Mouse (Mus musculus): ENCODE results near the gene Rnf5. TPM values are rescaled to one million over a fixed set of nuclear protein-coding genes. Genes with fewer than 3 reads are reported as not detected.
A peak's percentile ranks its signal among the peaks of the same experiment; 100 is the strongest.

Rnf5 gene
- 10 to 100 TPM; 71.4 to 76.3 TPM for total RNA-seq (2021)

- intact Hi-C loops (cut with DNase I), result no loop called here
- DNase-seq (ENCODE audit: low spot score in 2 of 2), result peak; percentile 99 to 100
Measured at GRCm38 (mm10) chr17:34603375-34604060, at the start of gene Rnf5. Rnf5 (minus strand) TSS chr17:34603690.

GRCm38 (mm10) chr17:34652985-34653384 lies 49.5 kb upstream of the Rnf5 start:
- no peak for DNase-seq (ENCODE audit: low spot score in 2 of 2)
- intact Hi-C loops (cut with DNase I), result loop anchor here (5.0 kb wide), 1 partner anchor 159 kb away; no protein-coding TSS in a partner anchor

GRCm38 (mm10) chr17:34652546-34652945 lies 49.1 kb upstream of the Rnf5 start:
- no peak for DNase-seq (ENCODE audit: low spot score in 2 of 2)
- intact Hi-C loops (cut with DNase I), result loop anchor here (5.0 kb wide), 1 partner anchor 160 kb away; no protein-coding TSS in a partner anchor

DNA sequence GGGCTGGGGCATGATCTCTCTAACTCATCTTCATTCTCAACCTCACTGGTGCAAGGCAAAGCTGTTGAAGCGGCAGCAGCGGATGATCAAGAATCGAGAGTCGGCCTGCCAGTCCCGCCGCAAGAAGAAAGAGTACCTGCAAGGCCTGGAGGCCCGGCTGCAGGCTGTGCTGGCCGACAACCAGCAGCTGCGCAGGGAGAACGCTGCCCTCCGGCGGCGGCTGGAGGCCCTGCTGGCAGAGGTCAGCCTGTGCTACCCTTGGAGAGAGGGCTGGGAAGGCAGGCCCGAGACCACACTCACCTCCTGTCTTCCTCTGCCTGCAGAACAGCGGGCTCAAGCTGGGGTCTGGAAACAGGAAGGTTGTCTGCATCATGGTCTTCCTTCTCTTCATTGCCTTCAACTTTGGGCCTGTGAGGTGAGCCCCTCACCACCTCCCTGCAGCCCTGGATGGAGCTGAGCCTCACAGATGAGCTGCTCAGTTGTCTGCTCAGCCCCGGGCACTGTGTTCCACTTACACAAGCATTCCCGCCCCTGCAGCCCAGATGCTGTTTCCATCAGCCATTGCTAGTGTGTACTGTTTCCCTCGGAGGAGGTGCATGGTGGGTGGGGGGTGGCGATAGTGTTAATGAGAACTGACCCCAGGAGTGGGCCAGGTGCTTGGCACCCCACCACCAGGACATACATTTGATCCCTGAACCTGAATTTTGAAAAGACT lies 48.2 kb upstream of the Rnf5 start:
- no peak for DNase-seq (ENCODE audit: low spot score in 2 of 2)
- intact Hi-C loops (cut with DNase I), result loop anchor here (5.0 kb wide), 1 partner anchor 161 kb away; no protein-coding TSS in a partner anchor

GRCm38 (mm10) chr17:34650781-34651180 lies 47.3 kb upstream of the Rnf5 start:
- intact Hi-C loops (cut with DNase I), result loop anchor here (5.0 kb wide), 1 partner anchor 162 kb away; no protein-coding TSS in a partner anchor
- DNase-seq (ENCODE audit: low spot score in 2 of 2), result no peak

DNA sequence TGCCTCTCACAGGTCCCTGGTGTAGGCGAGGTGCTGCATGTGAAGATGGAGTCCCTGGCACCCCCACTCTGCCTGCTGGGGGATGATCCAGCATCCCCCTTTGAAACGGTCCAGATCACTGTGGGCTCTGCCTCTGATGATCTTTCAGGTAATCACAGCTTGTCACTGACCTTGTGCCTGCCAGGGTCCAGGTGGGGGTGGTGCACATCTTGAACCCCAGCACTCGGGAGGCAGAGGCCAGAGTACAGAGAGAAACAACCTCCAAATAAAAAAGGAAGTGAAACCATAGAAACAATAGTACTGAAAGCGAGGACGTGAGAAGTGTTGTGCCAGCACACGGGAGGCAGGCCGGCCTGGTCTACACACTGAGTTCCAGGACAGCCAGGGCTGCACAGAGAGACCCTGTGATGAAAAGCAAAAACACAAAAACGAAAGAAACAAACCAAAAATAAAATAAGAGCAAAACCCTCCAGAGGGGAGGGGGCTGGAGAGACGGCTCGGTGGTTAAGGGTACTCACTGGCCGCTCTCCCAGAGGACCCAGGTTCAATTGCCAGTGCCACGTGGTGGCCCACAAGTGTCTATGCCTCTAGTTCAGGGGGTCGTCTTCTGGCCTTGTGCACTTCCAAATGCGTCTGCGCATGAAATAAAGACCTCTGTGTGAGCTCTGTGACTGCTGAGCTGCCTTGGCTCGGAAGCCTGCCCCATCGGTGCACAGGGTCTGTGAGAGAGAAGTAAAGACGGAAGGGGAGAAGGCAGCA lies 45.8 kb upstream of the Rnf5 start:
- no peak for DNase-seq (ENCODE audit: low spot score in 2 of 2)
- intact Hi-C loops (cut with DNase I), result no loop called here

GRCm38 (mm10) chr17:34648141-34648890 lies 44.8 kb upstream of the Rnf5 start:
- intact Hi-C loops (cut with DNase I), result no loop called here

GRCm38 (mm10) chr17:34646906-34647787 lies 43.7 kb upstream of the Rnf5 start, which contains the start of gene Atf6b:
Atf6b (plus strand) TSS chr17:34647146.
- intact Hi-C loops (cut with DNase I), result no loop called here

More at GRCm38 (mm10) chr17:34648141-34648890, 44.8 kb upstream of the Rnf5 start:
- DNase-seq (ENCODE audit: low spot score in 2 of 2), result no peak

GRCm38 (mm10) chr17:34645831-34646511 lies 42.5 kb upstream of the Rnf5 start:
- peak in 1 of 2 experiments; percentile 4 for DNase-seq (ENCODE audit: low spot score in 2 of 2)
- intact Hi-C loops (cut with DNase I), result no loop called here

More at GRCm38 (mm10) chr17:34646906-34647787, 43.7 kb upstream of the Rnf5 start, which contains the start of gene Atf6b:
- peak; percentile 98 to 99 for DNase-seq (ENCODE audit: low spot score in 2 of 2)

DNA sequence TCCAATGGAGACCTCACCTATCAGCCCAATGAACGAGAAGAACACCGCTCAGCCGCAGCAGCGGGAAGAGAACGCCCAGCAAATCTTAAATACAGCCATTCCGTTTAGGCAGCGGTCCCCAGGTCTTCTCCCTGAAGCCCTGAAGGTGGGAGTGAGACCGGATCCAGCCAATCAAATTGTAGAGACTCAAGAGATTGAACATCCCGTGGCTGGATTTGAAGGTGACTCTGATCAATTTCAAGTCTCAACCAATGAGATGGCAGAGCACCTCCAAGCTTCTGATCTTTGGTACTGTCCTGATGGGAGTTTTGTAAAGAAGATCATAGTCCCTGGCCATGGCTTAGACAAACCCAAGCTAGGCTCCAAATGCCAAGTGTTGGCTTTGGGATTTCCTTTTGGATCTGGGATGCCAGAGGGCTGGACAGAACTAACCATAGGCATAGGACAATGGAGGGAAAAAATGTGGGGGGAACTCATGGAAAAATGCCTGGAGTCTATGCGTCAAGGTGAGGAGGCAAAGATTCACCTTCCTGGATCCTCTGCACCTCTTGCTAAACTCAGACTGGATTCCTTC lies 41.9 kb upstream of the Rnf5 start:
- peak in 1 of 2 experiments; percentile 2 for DNase-seq (ENCODE audit: low spot score in 2 of 2)
- intact Hi-C loops (cut with DNase I), result no loop called here

DNA sequence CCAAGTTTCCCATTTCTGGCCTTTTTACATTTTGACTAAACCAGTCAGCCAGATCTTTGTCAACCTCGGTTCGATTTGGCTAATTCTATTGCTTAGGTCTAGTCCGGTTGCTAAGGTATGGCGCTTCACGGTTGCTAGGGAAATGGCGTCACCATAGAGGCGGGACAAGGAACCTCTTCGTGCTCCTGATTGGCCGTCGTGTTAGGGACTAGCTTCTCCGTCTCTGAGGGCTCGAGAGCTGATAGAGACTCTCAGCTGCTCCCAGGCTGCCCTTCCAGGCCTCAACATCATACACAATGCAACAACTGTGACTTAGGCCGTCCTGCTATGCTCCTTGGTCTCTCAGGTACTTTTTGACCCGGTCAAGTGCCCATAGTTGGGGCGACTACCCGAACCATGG lies 41.1 kb upstream of the Rnf5 start, which contains the start of gene Fkbpl:
Fkbpl (plus strand) TSS at position 157 of the 400 bp plus-strand sequence.
- intact Hi-C loops (cut with DNase I), result no loop called here
- DNase-seq (ENCODE audit: low spot score in 2 of 2), result peak; percentile 97 to 99

GRCm38 (mm10) chr17:34643944-34644343 lies 40.5 kb upstream of the Rnf5 start:
- DNase-seq (ENCODE audit: low spot score in 2 of 2), result peak; percentile 28 to 80
- intact Hi-C loops (cut with DNase I), result no loop called here

DNA sequence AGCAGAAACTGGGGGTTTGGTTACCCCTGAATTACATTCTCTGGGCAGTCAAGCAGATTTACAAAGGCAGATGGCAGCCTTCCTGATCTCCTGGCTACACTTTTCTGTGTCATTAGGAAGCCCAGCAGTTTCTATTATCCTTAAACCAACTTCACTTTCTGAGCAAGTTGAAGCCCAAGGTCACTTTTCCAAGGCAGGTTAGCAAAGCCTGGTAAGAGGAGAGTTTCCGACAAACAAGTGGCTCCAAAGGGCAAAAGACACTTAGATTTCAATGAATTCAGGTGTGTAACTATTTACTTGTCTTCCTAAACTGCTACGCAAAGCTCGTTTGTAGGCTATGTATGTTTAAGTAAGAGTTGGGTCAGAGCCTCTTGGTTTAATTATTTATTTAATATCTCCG lies 39.9 kb upstream of the Rnf5 start:
- DNase-seq (ENCODE audit: low spot score in 2 of 2), result no peak
- intact Hi-C loops (cut with DNase I), result no loop called here

DNA sequence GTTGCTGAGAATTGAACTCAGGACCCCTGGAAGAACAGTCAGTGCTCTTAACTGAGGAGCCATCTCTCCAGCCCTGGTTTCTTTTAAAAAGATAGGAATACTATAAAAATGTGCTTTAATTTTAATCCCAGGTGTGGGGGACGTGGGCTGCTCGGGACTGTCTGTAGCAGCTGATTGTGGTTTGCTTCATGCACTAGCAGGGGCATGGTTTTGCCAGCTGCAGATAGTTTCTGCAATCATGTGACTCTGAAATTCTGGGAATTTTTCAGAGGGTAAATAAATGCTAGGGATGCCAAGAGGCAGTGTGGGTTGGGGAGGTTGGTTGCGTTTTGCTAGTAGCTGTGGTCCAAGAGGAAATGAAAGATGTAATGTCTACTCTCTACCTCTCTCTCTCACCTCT lies 38.5 kb upstream of the Rnf5 start:
- intact Hi-C loops (cut with DNase I), result no loop called here
- no peak for DNase-seq (ENCODE audit: low spot score in 2 of 2)

GRCm38 (mm10) chr17:34640778-34641601 lies 37.5 kb upstream of the Rnf5 start:
- DNase-seq (ENCODE audit: low spot score in 2 of 2), result peak; percentile 21 to 59
- intact Hi-C loops (cut with DNase I), result no loop called here

GRCm38 (mm10) chr17:34639461-34640255 lies 36.2 kb upstream of the Rnf5 start:
- DNase-seq (ENCODE audit: low spot score in 2 of 2), result no peak
- intact Hi-C loops (cut with DNase I), result no loop called here

All from left cerebral cortex, postnatal 25 days (tissue).